Mouse (Mus musculus) kidney, embryonic 16.5 days (tissue): Measurements from ENCODE around the gene Rnf169. TPM values are rescaled to one million over a fixed set of nuclear protein-coding genes. Genes with fewer than 3 reads are reported as not detected.
"Not testable (repeated sequence)": the region's sequence is repeated elsewhere in the genome, so short reads cannot be mapped to it uniquely, and the experiment has no call there.

Experiments used
- ATAC-seq: fragments of 200-750 bp; cut with Nextera tagmentation; 2 replicates; pipeline ENCODE4 v1.8.0; 2017; ENCODE audit warnings: moderate TSS enrichment; ENCODE audit not compliant: low FRiP score, low TSS enrichment
- H3K27ac ChIP-seq: fragments of 300-500 bp; sonication (generic); 2 replicates; pipeline ENCODE4 v1.5.1; 2014; ENCODE audit warnings: low read length
- H3K27me3 ChIP-seq: fragments of 300-500 bp; sonication (generic); 2 replicates; pipeline ENCODE4 v1.6.1; 2014; ENCODE audit warnings: low read length, control low read depth, mixed read lengths; ENCODE audit not compliant: insufficient read depth
- H3K36me3 ChIP-seq: fragments of 300-500 bp; sonication (generic); 2 replicates; pipeline ENCODE4 v1.6.1; 2014; ENCODE audit warnings: low read length, control low read depth, mixed read lengths; ENCODE audit not compliant: insufficient read depth
- H3K4me1 ChIP-seq: fragments of 300-500 bp; sonication (generic); 2 replicates; pipeline ENCODE4 v1.6.1; 2014; ENCODE audit warnings: low read length, control low read depth, mixed read lengths; ENCODE audit not compliant: insufficient read depth
- H3K4me2 ChIP-seq: fragments of 300-500 bp; sonication (generic); replicated peaks from 2 replicates; pipeline ENCODE4 v1.6.1; 2014; ENCODE audit warnings: low read depth, low read length
- H3K4me3 ChIP-seq: fragments of 300-500 bp; sonication (generic); 2 replicates; pipeline ENCODE4 v1.5.1; 2014; ENCODE audit warnings: mild to moderate bottlenecking, low read length
- H3K9ac ChIP-seq: fragments of 300-500 bp; sonication (generic); replicated peaks from 2 replicates; pipeline ENCODE4 v1.6.1; 2014; ENCODE audit warnings: low read length
- H3K9me3 ChIP-seq: fragments of 300-500 bp; sonication (generic); 2 replicates; pipeline ENCODE4 v1.6.1; 2016; ENCODE audit warnings: low read length, control low read depth
- WGBS: fragments of 180-500 bp; shearing (Covaris S2); extraction: QIAGEN DNeasy Blood & Tissue Kit; methylation state at CpG from one replicate; pipeline ENCODE4 v1.1.7; 2014; 5-methylcytosine and 5-hydroxymethylcytosine counted together
- polyA plus RNA-seq: library from polyadenylated mRNA; unstranded; fragments of >200 nt; fragmentation: Nextera tagmentation; extraction: Ambion mirVana; gene quantifications from 2 replicates; pipeline ENCODE4 v1.2.1, GENCODE M21; 2015

Gene Rnf169
- polyA plus RNA-seq, 1 experiment from 2014 or later: 5.6 TPM

DNA sequence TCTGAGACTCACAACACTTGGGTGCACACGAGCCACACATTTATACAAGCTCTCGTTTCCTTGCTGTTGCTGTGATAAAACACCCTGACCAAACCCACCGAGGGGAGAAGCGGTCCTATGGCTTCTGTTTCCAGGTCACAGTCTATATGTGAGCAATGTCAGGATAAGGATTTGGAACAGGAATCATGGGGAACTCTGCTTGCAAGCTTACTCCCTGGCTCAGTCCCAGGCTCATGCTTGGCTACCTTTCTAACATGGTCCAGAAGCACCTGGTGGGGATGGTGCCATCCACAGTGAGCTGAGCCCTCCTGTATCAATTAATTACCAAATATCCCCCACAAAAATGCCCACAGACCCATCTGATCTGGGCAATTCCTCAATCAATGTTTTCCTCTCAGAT, 11.1 kb downstream of the Rnf169 start:
- Histone ChIP-seq H3K4me3 (no peak overlapping the region), H3K9me3 (no peaks in the 10 kb centered on the region), H3K9ac (no peak overlapping the region), H3K36me3 (no peaks in the 10 kb centered on the region), H3K4me2 (no peak overlapping the region), H3K27me3 (no peaks in the 10 kb centered on the region), H3K4me1 (peaks cover 68% of the 10 kb centered on the region), H3K27ac (no peak overlapping the region)
- no peak for ATAC-seq
- 74% methylated on average over 4 of the region's 4 CpGs for WGBS

DNA sequence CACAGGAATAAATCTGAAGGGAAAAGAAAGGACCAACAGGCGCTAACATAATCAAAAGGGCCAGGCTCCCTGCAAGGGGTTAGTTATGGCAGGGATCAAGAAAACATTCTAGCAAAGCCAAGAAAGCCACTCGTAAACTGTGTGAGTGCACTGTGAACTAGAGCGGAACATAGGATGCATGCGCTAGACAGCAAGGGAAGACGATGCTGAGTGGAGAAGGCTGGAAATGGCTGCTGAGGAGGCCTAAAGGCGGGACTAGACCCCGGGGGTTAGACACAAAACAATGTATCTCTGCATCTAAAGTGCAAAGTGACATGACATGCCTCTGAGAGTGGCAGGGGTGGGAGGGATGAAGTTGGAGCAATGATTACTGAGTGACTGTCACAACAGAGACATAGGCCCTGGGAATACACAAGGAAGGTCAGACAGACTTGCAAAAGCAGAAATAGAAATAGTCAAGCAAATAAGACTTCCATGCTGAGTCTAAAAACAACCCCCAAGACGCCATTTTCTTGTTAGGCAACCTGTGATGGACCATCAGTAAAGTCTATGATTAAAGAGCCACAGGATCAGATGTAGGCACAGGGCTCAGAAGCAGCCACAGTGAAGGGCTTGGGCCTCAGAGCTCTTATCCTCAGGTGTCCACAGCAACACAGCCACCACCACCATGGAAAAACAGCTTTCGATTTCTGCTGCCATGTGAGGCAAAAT, 14.1 kb downstream of the Rnf169 start:
- peak; percentile 47; the same call in 1 of the 2 replicates for ATAC-seq
- H3K27ac ChIP-seq: 0 out of 2 replicates have a peak overlapping the region, but pooled peaks have one; percentile 33
- H3K27me3 ChIP-seq: no peaks in the 10 kb centered on the region
- H3K9ac ChIP-seq: no peak overlapping the region
- 44% methylated on average over 9 of the region's 9 CpGs for WGBS
- H3K36me3 ChIP-seq: no peaks in the 10 kb centered on the region
- no peaks in the 10 kb centered on the region for H3K9me3 ChIP-seq
- H3K4me3 ChIP-seq: no peak overlapping the region
- H3K4me2 ChIP-seq: no peak overlapping the region
- H3K4me1 ChIP-seq: peaks cover 65% of the 10 kb centered on the region

DNA sequence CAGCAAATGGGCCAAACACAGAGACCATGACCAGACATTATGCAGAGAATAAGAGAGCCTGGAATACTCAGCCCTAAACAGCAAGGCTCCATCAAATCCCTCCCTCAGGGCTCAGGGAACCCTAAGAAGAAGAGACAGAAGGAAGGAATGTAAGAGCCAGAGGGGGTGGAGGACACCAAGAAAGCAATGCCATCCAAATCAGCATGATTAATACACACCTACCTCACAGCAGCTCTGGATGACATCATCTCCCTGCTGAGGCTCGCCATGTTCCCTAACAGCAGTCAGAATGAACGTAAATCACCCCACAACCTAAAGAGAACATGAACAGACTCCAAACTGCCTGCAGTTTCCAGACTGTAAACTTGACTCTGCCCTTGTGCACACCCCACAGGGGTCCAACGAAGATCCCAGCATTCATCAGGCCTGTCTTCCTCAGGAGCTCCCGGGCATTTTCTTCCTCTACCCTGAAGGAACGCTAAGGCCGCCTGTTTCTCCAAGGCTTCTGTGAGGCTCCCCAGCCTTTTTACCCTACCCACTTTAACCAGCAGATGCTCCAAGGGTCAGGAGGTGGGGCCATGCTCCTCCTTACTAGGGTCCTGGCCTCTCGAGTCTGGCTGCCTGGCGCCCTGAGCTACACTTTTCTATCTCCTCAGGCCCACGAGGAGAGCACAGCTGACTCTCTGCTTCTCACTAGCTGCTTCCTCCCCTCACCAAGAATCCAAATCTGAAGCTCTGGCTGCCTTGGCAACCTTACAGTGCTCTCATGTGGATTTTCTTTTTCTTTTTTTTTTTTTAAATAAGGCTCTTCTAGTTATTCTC, 15.0 kb downstream of the Rnf169 start:
- H3K9me3 ChIP-seq: no peaks in the 10 kb centered on the region
- H3K4me1 ChIP-seq: peaks cover 62% of the 10 kb centered on the region
- H3K27me3 ChIP-seq: no peaks in the 10 kb centered on the region
- WGBS: 13% methylated on average over 9 of the region's 9 CpGs
- no peak overlapping the region for H3K4me3 ChIP-seq
- ATAC-seq: peak; percentile 50; the same call in 1 of the 2 replicates
- peak overlapping the region; percentile 49; the same call in 1 of the 2 replicates for H3K9ac ChIP-seq
- 0 out of 2 replicates have a peak overlapping the region, but pooled peaks have one; percentile 16 for H3K4me2 ChIP-seq
- H3K36me3 ChIP-seq: no peaks in the 10 kb centered on the region
- H3K27ac ChIP-seq: peak overlapping the region; percentile 70

DNA sequence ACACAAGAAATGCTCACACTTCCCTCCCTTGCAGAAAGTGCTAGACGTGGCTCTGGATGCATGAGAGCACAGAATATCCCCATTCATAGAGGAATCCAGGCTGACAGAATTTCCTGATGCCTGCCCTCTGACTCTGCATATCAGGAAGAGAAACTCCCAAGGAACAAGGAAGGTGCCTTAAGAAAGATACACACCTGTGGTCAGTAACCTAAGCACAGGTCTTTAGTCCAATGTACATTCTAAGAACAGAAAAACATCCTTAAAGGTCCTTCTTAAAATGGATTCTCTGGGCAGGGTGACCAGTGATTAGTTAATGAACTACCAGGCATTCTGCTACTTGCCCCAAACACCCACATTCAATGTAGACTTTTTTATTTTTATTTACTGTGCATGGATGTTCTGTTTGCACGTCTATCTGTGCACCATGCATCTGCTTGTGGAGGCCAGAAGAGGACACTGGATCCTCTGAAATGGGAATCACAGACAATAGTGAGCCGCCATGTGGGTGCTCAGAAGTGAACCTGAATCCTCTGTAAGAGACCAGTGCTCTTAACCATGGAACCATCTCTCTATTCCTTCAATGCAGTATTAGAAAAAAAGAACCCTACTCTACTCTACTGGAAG, 16.9 kb downstream of the Rnf169 start:
- Histone ChIP-seq H3K4me2 (no peak overlapping the region), H3K36me3 (no peaks in the 10 kb centered on the region), H3K27ac (peak overlapping the region; percentile 77), H3K9ac (no peak overlapping the region), H3K4me3 (no peak overlapping the region), H3K27me3 (no peaks in the 10 kb centered on the region), H3K4me1 (peaks cover 44% of the 10 kb centered on the region), H3K9me3 (no peaks in the 10 kb centered on the region)
- WGBS: 64% methylated on average over 3 of the region's 3 CpGs
- no peak for ATAC-seq

- no peak overlapping the region for H3K4me3 ChIP-seq
- H3K4me1 ChIP-seq: peaks cover 44% of the 10 kb centered on the region
- H3K9ac ChIP-seq: no peak overlapping the region
- peak overlapping the region; percentile 77 for H3K27ac ChIP-seq
- H3K4me2 ChIP-seq: 0 out of 2 replicates have a peak overlapping the region, but pooled peaks have one; percentile 8
- H3K27me3 ChIP-seq: no peaks in the 10 kb centered on the region
- no peaks in the 10 kb centered on the region for H3K9me3 ChIP-seq
- ATAC-seq: peak; percentile 49
- 54% methylated on average over 8 of the region's 8 CpGs for WGBS
- no peaks in the 10 kb centered on the region for H3K36me3 ChIP-seq
Observed at GRCm38 (mm10) chr7:99962536-99963236, 17.6 kb downstream of the Rnf169 start.

GRCm38 (mm10) chr7:99961518-99961917, 18.7 kb downstream of the Rnf169 start:
- Histone ChIP-seq H3K4me1 (peaks cover 40% of the 10 kb centered on the region), H3K9me3 (no peaks in the 10 kb centered on the region), H3K36me3 (no peaks in the 10 kb centered on the region), H3K4me3 (no peak overlapping the region), H3K27me3 (no peaks in the 10 kb centered on the region), H3K4me2 (no peak overlapping the region), H3K27ac (no peak overlapping the region), H3K9ac (no peak overlapping the region)
- no peak for ATAC-seq
- 90% methylated on average over 2 of the region's 2 CpGs for WGBS

DNA sequence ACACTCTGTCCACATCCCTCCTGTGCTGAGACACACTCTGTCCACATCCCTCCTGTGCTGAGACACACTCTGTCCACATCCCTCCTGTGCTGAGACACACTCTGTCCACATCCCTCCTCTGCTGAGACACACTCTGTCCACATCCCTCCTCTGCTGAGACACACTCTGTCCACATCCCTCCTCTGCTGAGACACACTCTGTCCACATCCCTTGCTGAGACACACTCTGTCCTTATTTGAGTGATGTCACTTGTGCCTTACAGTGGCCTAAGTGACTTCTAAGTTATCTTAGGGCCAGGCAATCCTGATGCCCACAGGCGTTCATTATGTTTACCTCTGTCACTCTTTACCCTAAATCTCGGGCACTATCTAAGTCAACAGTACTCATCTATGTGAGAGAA, 19.7 kb downstream of the Rnf169 start:
- H3K27ac ChIP-seq, H3K9ac ChIP-seq, H3K9me3 ChIP-seq, ATAC-seq, H3K4me2 ChIP-seq, H3K36me3 ChIP-seq, H3K27me3 ChIP-seq, H3K4me3 ChIP-seq: not testable (repeated sequence)
- WGBS: 72% methylated on average over 2 of the region's 2 CpGs
- peaks cover 32% of the 10 kb centered on the region for H3K4me1 ChIP-seq

DNA sequence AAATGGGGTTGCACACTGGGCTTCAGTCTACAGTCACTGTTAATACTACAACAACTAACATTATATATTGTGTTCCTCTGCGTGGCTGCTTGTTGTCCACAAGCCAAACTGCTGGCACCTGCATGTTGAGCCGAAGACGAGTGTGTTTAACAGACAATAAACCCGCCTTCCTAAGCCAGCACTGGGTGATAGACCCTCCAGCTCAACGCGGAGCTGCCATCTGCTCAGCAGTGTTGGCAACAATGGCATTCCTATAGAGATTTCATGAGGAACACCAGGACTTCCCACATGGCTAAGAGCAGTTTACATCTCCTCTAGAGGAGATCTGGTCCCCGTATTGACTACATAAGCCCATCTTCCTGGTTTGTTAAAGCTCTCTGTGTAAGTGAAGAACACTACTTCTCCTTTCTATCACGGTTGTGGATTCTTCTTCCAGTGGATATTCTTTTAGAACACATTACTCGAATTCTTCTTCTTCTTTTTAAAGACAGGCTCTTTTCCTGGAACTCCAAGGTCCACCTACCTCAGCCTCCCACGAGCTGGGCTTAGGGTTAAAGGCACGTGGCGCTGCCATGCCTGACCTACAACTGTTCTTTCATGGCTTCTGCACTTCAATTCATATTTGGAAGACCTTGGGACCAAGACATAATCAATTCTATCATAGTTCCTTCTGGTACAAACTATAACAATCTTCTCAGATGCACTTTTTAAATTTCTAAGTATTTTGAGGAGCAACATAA, 22.9 kb downstream of the Rnf169 start:
- no peak for ATAC-seq
- Histone ChIP-seq H3K27me3 (no peaks in the 10 kb centered on the region), H3K36me3 (peaks cover 5% of the 10 kb centered on the region; the same call in 1 of the 2 replicates), H3K4me1 (peaks cover 5% of the 10 kb centered on the region), H3K4me2 (no peak overlapping the region), H3K9me3 (no peaks in the 10 kb centered on the region), H3K4me3 (no peak overlapping the region), H3K27ac (no peak overlapping the region), H3K9ac (no peak overlapping the region)
- 68% methylated on average over 12 of the region's 12 CpGs for WGBS

DNA sequence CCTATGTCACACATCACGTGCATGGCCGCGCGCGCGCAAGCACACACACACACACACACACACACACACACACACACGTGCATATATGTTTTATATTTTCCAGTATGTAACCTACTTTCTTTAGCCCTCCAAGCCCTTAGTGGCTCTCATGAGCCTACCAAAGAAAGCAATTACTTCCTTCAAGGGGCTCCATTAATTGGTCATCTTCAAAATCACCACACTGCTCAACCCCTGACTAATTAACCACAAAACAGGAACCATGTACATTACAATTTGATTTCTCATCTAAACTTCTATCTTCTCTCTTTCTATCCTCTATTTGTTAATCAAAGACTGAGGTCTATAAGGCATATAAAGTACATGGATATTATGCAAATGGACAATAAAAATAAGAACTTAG, 24.2 kb downstream of the Rnf169 start:
- Histone ChIP-seq H3K27me3 (no peaks in the 10 kb centered on the region), H3K4me2 (no peak overlapping the region), H3K9ac (no peak overlapping the region), H3K27ac (no peak overlapping the region), H3K36me3 (peaks cover 11% of the 10 kb centered on the region; the same call in 1 of the 2 replicates), H3K4me1 (no peaks in the 10 kb centered on the region), H3K9me3 (no peaks in the 10 kb centered on the region), H3K4me3 (no peak overlapping the region)
- ATAC-seq: no peak
- WGBS: 97% methylated on average over 7 of the region's 7 CpGs
